Mouse (Mus musculus) hindbrain, embryonic 14.5 days (tissue): ENCODE results near the gene Stat6. TPM values are rescaled to one million over a fixed set of nuclear protein-coding genes. Genes with fewer than 3 reads are reported as not detected.

Experiments
- ATAC-seq: fragments of 200-750 bp; cut with Nextera tagmentation; 2 replicates; pipeline ENCODE4 v1.8.0; 2017; ENCODE audit warnings: moderate number of reproducible peaks, mild to moderate bottlenecking, moderate TSS enrichment, moderate library complexity; ENCODE audit not compliant: low FRiP score
- DNase-seq: peaks from one replicate; pipeline ENCODE4 v3.0.0-alpha.2; 2015; ENCODE audit warnings: low spot score
- H3K27ac ChIP-seq: fragments of 300-500 bp; sonication (generic); 2 replicates; pipeline ENCODE4 v1.5.1; 2014; ENCODE audit warnings: mild to moderate bottlenecking, moderate library complexity
- H3K27me3 ChIP-seq: fragments of 300-500 bp; sonication (generic); 2 replicates; pipeline ENCODE4 v1.6.1; 2014; ENCODE audit warnings: mild to moderate bottlenecking, low read length, mixed read lengths; ENCODE audit not compliant: control insufficient read depth, insufficient read depth
- H3K36me3 ChIP-seq: fragments of 300-500 bp; sonication (generic); replicated peaks from 2 replicates; pipeline ENCODE4 v1.6.1; 2014; ENCODE audit not compliant: control insufficient read depth, insufficient read depth
- H3K4me1 ChIP-seq: fragments of 300-500 bp; sonication (generic); replicated peaks from 2 replicates; pipeline ENCODE4 v1.6.1; 2014; ENCODE audit warnings: antibody characterized with exemption, low read length, mixed read lengths; ENCODE audit not compliant: control insufficient read depth, insufficient read depth
- H3K4me2 ChIP-seq: fragments of 300-500 bp; sonication (generic); replicated peaks from 2 replicates; pipeline ENCODE4 v1.6.1; 2014; ENCODE audit warnings: mild to moderate bottlenecking, moderate library complexity
- H3K4me3 ChIP-seq: fragments of 300-500 bp; sonication (generic); replicated peaks from 2 replicates; pipeline ENCODE4 v1.5.1; 2014; ENCODE audit warnings: mild to moderate bottlenecking, low read length
- H3K9ac ChIP-seq: fragments of 300-500 bp; sonication (generic); 2 replicates; pipeline ENCODE4 v1.6.1; 2014
- H3K9me3 ChIP-seq: fragments of 300-500 bp; sonication (generic); 2 replicates; pipeline ENCODE4 v1.6.1; 2016; ENCODE audit warnings: low read length; ENCODE audit not compliant: control insufficient read depth
- WGBS: fragments of 180-500 bp; shearing (Covaris S2); extraction: QIAGEN DNeasy Blood & Tissue Kit; methylation state at CpG from one replicate; pipeline ENCODE4 v1.1.7; 2014; 5-methylcytosine and 5-hydroxymethylcytosine counted together
- polyA plus RNA-seq: library from polyadenylated mRNA; unstranded; fragments of >200 nt; fragmentation: Nextera tagmentation; extraction: Ambion mirVana; gene quantifications from 2 replicates; pipeline ENCODE4 v1.2.1, GENCODE M21; 2014

Stat6 gene
- polyA plus RNA-seq, 1 experiment from 2014 or later = 4.7 TPM

GRCm38 (mm10) chr10:127620406-127621190, 22.2 kb upstream of the Stat6 start, which contains the start of gene Lrp1:
TSS of gene Lrp1 (minus strand) at chr10:127621148.
- Histone ChIP-seq H3K27ac (peak within 1 kb of the TSS; percentile 93), H3K4me2 (peak within 1 kb of the TSS; percentile 98), H3K4me3 (peak within 1 kb of the TSS; percentile 92), H3K27me3 (no peaks in the 10 kb centered on the region), H3K9ac (peak within 1 kb of the TSS; percentile 84), H3K36me3 (0 out of 2 replicates have a peak, but pooled peaks cover 6% of the 10 kb centered on the region), H3K4me1 (peaks cover 47% of the 10 kb centered on the region), H3K9me3 (no peaks in the 10 kb centered on the region)
- no peak for DNase-seq
- peak; percentile 75 for ATAC-seq
- WGBS = under 1% methylated on average over 28 of the region's 32 CpGs

DNA sequence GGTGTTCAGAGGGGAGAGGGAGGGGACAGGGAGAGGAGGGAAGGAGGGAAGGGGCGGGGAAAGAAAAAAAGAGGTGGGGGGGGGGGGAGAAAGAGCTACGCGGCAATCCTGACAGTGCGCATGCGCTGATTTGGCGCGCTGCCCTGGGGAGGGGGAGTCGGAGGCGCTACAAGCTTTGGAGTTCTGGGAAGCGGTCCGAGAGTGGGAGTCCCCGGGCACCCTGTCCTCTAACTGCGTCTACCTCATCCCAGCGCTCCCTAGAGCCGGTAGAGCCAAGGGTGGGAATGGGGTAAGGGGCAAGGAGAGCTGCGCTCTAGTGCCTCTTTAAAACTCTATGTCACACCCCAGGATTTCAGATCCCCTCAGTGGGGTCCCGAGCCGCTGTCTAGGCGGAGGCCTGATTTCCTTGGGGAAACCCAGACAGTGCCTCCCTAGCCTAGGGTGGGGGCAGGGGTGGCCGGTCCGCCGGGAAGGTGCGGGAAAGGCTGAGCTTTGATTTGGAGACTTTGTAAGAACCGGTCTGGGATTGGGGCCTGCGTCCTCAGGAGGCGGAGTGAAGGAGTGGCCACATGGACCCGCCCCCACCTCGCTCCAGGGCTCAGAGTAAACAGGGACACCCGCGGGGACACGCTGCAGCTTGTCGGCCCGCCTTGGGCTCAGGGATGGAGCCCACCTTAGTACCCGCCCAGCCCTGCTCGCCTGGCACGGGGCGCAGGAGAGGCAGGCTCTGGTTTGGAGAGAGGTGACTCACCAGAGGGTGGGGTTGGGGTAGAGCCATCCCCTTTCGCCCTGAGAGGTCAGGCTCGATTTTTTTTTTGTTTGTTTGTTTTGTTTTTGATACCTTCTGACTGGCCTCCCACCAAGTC, 21.4 kb upstream of the Stat6 start:
- DNase-seq = peak; percentile 93
- peaks cover 39% of the 10 kb centered on the region for H3K4me1 ChIP-seq
- no peaks in the 10 kb centered on the region for H3K9me3 ChIP-seq
- WGBS = 1% methylated on average over 35 of the region's 39 CpGs
- peak overlapping the region; percentile 84 for H3K9ac ChIP-seq
- H3K4me2 ChIP-seq = peak overlapping the region; percentile 98
- H3K4me3 ChIP-seq = peak overlapping the region; percentile 92
- H3K36me3 ChIP-seq = 0 out of 2 replicates have a peak, but pooled peaks cover 6% of the 10 kb centered on the region
- no peaks in the 10 kb centered on the region for H3K27me3 ChIP-seq
- H3K27ac ChIP-seq = peak overlapping the region; percentile 93
- ATAC-seq = peak; percentile 83

GRCm38 (mm10) chr10:127622057-127622392, 20.8 kb upstream of the Stat6 start:
- DNase-seq (peak; percentile 42), ATAC-seq (0 out of 2 replicates have a peak, but pooled peaks have one; percentile 9)
- Histone ChIP-seq H3K4me2 (peak overlapping the region; percentile 98), H3K9me3 (no peaks in the 10 kb centered on the region), H3K9ac (peak overlapping the region; percentile 84), H3K27ac (peak overlapping the region; percentile 85), H3K4me1 (peaks cover 33% of the 10 kb centered on the region), H3K4me3 (peak overlapping the region; percentile 92), H3K36me3 (0 out of 2 replicates have a peak, but pooled peaks cover 3% of the 10 kb centered on the region), H3K27me3 (no peaks in the 10 kb centered on the region)
- WGBS = under 1% methylated on average over 13 of the region's 13 CpGs

DNA sequence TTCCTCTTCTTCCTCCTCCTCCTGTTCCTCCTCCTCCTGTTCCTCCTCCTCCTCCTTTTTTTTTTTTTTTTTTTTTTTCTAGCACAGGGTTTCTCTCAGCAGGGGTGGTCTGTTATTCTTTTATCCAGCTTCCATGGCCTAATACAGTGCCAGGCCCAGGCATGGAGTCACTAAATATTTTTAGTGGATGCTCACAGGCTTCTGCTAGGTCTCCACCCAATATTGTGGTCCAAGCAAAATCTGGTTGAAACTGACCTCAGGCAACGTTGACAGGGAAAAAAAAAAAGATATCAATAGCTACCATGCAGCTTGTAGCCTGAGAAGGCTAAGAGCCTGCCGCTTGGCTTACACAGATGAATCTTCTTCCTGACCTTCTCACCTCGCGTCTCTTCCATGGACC, 20.1 kb upstream of the Stat6 start:
- H3K27me3 ChIP-seq = no peaks in the 10 kb centered on the region
- ATAC-seq (no peak), DNase-seq (no peak)
- 0 out of 2 replicates have a peak overlapping the region, but pooled peaks have one; percentile 85 for H3K27ac ChIP-seq
- H3K9me3 ChIP-seq = no peaks in the 10 kb centered on the region
- WGBS = 67% methylated on average over 4 of the region's 4 CpGs
- H3K36me3 ChIP-seq = no peaks in the 10 kb centered on the region
- no peak overlapping the region for H3K4me2 ChIP-seq
- H3K9ac ChIP-seq = no peak overlapping the region
- no peak overlapping the region for H3K4me3 ChIP-seq
- H3K4me1 ChIP-seq = peaks cover 26% of the 10 kb centered on the region

GRCm38 (mm10) chr10:127623439-127624216, 19.2 kb upstream of the Stat6 start:
- 96% methylated on average over 6 of the region's 6 CpGs for WGBS
- no peak overlapping the region for H3K4me2 ChIP-seq
- DNase-seq = no peak

DNA sequence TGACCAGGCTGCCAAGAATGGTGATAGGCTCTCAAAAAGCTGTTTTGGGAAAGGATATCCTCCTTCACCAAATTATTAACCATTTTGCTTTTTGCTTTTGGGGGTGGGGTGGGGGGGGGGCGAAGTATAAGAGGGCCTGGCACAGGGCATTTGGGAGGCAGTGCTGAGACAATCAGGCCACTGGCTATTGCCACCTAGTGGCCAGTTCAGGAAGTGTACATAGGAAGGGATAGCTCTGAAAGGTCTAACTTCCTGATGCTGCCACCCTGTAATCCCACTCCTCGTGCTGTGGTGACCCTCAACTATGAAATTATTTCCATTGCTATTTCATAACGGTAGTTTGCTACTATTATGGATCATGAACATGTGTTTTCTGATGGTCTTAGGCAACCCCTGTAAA, 16.4 kb upstream of the Stat6 start:
- Histone ChIP-seq H3K9ac (no peak overlapping the region), H3K36me3 (no peaks in the 10 kb centered on the region), H3K4me1 (0 out of 2 replicates have a peak, but pooled peaks cover 8% of the 10 kb centered on the region), H3K27me3 (no peaks in the 10 kb centered on the region), H3K9me3 (no peaks in the 10 kb centered on the region), H3K4me3 (no peak overlapping the region), H3K27ac (no peak overlapping the region), H3K4me2 (no peak overlapping the region)
- DNase-seq = no peak
- ATAC-seq = no peak
- 85% methylated on average over 3 of the region's 3 CpGs for WGBS

More at GRCm38 (mm10) chr10:127623439-127624216, 19.2 kb upstream of the Stat6 start:
- no peak for ATAC-seq
- H3K27ac ChIP-seq = no peak overlapping the region
- H3K4me3 ChIP-seq = no peak overlapping the region
- no peaks in the 10 kb centered on the region for H3K9me3 ChIP-seq
- H3K9ac ChIP-seq = no peak overlapping the region
- peaks cover 17% of the 10 kb centered on the region for H3K4me1 ChIP-seq
- no peaks in the 10 kb centered on the region for H3K27me3 ChIP-seq
- H3K36me3 ChIP-seq = no peaks in the 10 kb centered on the region

DNA sequence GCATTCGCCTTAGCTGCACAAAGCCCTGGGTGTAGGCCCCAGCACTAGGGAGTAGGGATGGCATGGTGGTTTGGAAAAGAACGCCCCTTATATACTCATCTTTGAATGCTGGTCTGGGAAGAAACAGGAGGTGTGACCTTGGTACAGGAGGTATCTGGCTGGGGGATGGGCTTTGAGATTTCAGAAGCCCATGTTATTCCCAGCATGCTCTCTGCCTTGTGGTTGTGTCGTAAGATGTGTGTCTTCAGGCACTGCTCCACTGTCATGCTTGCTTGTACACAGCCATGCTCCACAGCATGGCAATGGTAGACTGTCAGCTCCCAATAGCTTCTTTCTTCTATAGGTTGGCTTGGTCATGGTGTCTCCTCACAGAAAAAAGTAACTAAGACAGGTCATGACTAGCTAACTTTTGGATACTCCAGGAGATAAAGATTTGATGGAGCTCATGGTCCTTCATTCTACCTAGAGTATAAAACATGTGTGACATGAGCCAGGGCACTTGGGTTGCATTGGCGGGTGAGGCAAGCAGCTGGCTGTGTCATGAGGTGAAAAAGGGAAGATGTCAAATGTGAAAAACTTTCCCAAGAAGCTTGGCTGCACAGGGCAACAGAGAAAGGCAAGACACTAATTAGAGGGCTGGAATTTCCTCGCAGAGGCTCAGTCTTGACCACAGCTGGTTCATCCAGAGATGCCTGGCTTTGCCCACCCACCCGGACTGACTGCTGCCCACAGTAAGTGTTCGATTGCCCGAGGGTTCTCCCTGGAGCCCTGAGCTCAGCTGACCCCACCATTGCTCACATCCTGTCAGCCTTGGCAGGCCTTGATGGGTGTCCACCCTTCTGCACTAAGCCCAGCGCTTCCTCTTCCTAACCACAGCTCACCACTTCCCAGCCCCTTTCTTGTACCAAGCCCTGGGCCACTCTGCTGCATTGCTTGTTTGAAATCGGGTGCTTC, 11.2 kb upstream of the Stat6 start:
- no peak overlapping the region for H3K27ac ChIP-seq
- H3K4me3 ChIP-seq = no peak overlapping the region
- H3K27me3 ChIP-seq = no peaks in the 10 kb centered on the region
- H3K36me3 ChIP-seq = no peaks in the 10 kb centered on the region
- no peak for DNase-seq
- 94% methylated on average over 10 of the region's 10 CpGs for WGBS
- H3K9me3 ChIP-seq = no peaks in the 10 kb centered on the region
- H3K9ac ChIP-seq = no peak overlapping the region
- ATAC-seq = no peak
- no peak overlapping the region for H3K4me2 ChIP-seq
- no peaks in the 10 kb centered on the region for H3K4me1 ChIP-seq

- 82% methylated on average over 7 of the region's 7 CpGs for WGBS
- no peak for ATAC-seq
- Histone ChIP-seq H3K4me2 (no peak overlapping the region), H3K27ac (no peak overlapping the region), H3K36me3 (no peaks in the 10 kb centered on the region), H3K27me3 (no peaks in the 10 kb centered on the region), H3K4me3 (no peak overlapping the region), H3K4me1 (no peaks in the 10 kb centered on the region), H3K9me3 (no peaks in the 10 kb centered on the region), H3K9ac (no peak overlapping the region)
- DNase-seq = no peak
Measured at GRCm38 (mm10) chr10:127632668-127633271, 10.0 kb upstream of the Stat6 start.
